Mouse (Mus musculus) macrophage (primary cell): Measurements from ENCODE around the gene Pax2. TPM values are rescaled to one million over a fixed set of nuclear protein-coding genes. Genes with fewer than 3 reads are reported as not detected.

Source experiments
- H3K27ac ChIP-seq: fragments of 350-480 bp; formaldehyde crosslinking; 2 replicates; pipeline ENCODE4 v1.9.0; 2021
- H3K36me3 ChIP-seq: fragments of 350-480 bp; formaldehyde crosslinking; 2 replicates; pipeline ENCODE4 v1.9.0; 2021; ENCODE audit errors: inconsistent target
- H3K4me3 ChIP-seq: fragments of 350-480 bp; formaldehyde crosslinking; 2 replicates; pipeline ENCODE4 v1.9.0; 2021; ENCODE audit errors: inconsistent target
- H3K79me2 ChIP-seq: fragments of 350-480 bp; formaldehyde crosslinking; 2 replicates; pipeline ENCODE4 v1.9.0; 2021; ENCODE audit errors: inconsistent target
- WGBS: methylation state at CpG from one replicate; pipeline ENCODE4 v1.1.7; 2026; ENCODE audit warnings: inconsistent platforms; ENCODE audit not compliant: missing documents; 5-methylcytosine and 5-hydroxymethylcytosine counted together
- polyA plus RNA-seq: library from polyadenylated mRNA; stranded (reverse); fragments of 250-400 nt; gene quantifications from 3 replicates; pipeline ENCODE4 v1.2.4, GENCODE M21; 2018; ENCODE audit warnings: inconsistent platforms

Pax2 gene
- polyA plus RNA-seq, 1 experiment from 2014 or later: not detected

- no peaks in the 10 kb centered on the region for H3K36me3 ChIP-seq
- WGBS: 9% methylated on average over 22 of the region's 22 CpGs
- no peak overlapping the region for H3K27ac ChIP-seq
- H3K4me3 ChIP-seq: no peak overlapping the region
- H3K79me2 ChIP-seq: no peaks in the 10 kb centered on the region
These were observed 13.5 kb upstream of the Pax2 start for GRCm38 (mm10) chr19:44742131-44743020.

- Histone ChIP-seq H3K4me3 (no peak overlapping the region), H3K36me3 (no peaks in the 10 kb centered on the region), H3K79me2 (no peaks in the 10 kb centered on the region), H3K27ac (no peak overlapping the region)
- 0% methylated on average over 1 of the region's 2 CpGs for WGBS
These were observed 12.8 kb upstream of the Pax2 start for GRCm38 (mm10) chr19:44743021-44743415.

GRCm38 (mm10) chr19:44743961-44744520, 11.8 kb upstream of the Pax2 start:
- Histone ChIP-seq H3K79me2 (no peaks in the 10 kb centered on the region), H3K4me3 (no peak overlapping the region), H3K36me3 (no peaks in the 10 kb centered on the region), H3K27ac (no peak overlapping the region)
- 3% methylated on average over 2 of the region's 2 CpGs for WGBS

- H3K79me2 ChIP-seq: no peaks in the 10 kb centered on the region
- 8% methylated on average over 6 of the region's 6 CpGs for WGBS
- H3K36me3 ChIP-seq: no peaks in the 10 kb centered on the region
- no peak overlapping the region for H3K4me3 ChIP-seq
- H3K27ac ChIP-seq: no peak overlapping the region
These were observed 10.1 kb upstream of the Pax2 start for GRCm38 (mm10) chr19:44745741-44746140.

GRCm38 (mm10) chr19:44746541-44747024, 9.3 kb upstream of the Pax2 start:
- no peak overlapping the region for H3K4me3 ChIP-seq
- H3K27ac ChIP-seq: no peak overlapping the region
- H3K79me2 ChIP-seq: no peaks in the 10 kb centered on the region
- 3% methylated on average over 27 of the region's 42 CpGs for WGBS
- H3K36me3 ChIP-seq: no peaks in the 10 kb centered on the region

GRCm38 (mm10) chr19:44747471-44747870, 8.4 kb upstream of the Pax2 start:
- Histone ChIP-seq H3K79me2 (no peaks in the 10 kb centered on the region), H3K4me3 (no peak overlapping the region), H3K36me3 (no peaks in the 10 kb centered on the region), H3K27ac (no peak overlapping the region)
- WGBS: 26% methylated on average over 4 of the region's 4 CpGs

- Histone ChIP-seq H3K36me3 (no peaks in the 10 kb centered on the region), H3K4me3 (no peak overlapping the region), H3K79me2 (no peaks in the 10 kb centered on the region), H3K27ac (no peak overlapping the region)
- WGBS: 4% methylated on average over 5 of the region's 5 CpGs
These were observed 7.6 kb upstream of the Pax2 start for GRCm38 (mm10) chr19:44748271-44748670.

GRCm38 (mm10) chr19:44749061-44749990, 6.5 kb upstream of the Pax2 start:
- no peaks in the 10 kb centered on the region for H3K36me3 ChIP-seq
- no peak overlapping the region for H3K27ac ChIP-seq
- 9% methylated on average over 18 of the region's 18 CpGs for WGBS
- H3K4me3 ChIP-seq: no peak overlapping the region
- no peaks in the 10 kb centered on the region for H3K79me2 ChIP-seq

- Histone ChIP-seq H3K79me2 (no peaks in the 10 kb centered on the region), H3K4me3 (no peak overlapping the region)
- WGBS: 2% methylated on average over 39 of the region's 42 CpGs
These were observed 5.5 kb upstream of the Pax2 start for GRCm38 (mm10) chr19:44750051-44751041.

GRCm38 (mm10) chr19:44751042-44751441, 4.8 kb upstream of the Pax2 start:
- no peak overlapping the region for H3K4me3 ChIP-seq

More at GRCm38 (mm10) chr19:44750051-44751041, 5.5 kb upstream of the Pax2 start:
- no peak overlapping the region for H3K27ac ChIP-seq
- no peaks in the 10 kb centered on the region for H3K36me3 ChIP-seq

GRCm38 (mm10) chr19:44751551-44751950, 4.3 kb upstream of the Pax2 start:
- Histone ChIP-seq H3K79me2 (no peaks in the 10 kb centered on the region), H3K4me3 (no peak overlapping the region), H3K27ac (no peak overlapping the region), H3K36me3 (no peaks in the 10 kb centered on the region)
- WGBS: 23% methylated on average over 3 of the region's 3 CpGs

More at GRCm38 (mm10) chr19:44751042-44751441, 4.8 kb upstream of the Pax2 start:
- no peaks in the 10 kb centered on the region for H3K36me3 ChIP-seq
- WGBS: 3% methylated on average over 6 of the region's 9 CpGs
- no peak overlapping the region for H3K27ac ChIP-seq
- no peaks in the 10 kb centered on the region for H3K79me2 ChIP-seq

GRCm38 (mm10) chr19:44752056-44752940, 3.5 kb upstream of the Pax2 start:
- H3K79me2 ChIP-seq: no peaks in the 10 kb centered on the region
- no peaks in the 10 kb centered on the region for H3K36me3 ChIP-seq
- no peak overlapping the region for H3K27ac ChIP-seq
- no peak overlapping the region for H3K4me3 ChIP-seq
- 11% methylated on average over 29 of the region's 31 CpGs for WGBS

GRCm38 (mm10) chr19:44753361-44753760, 2.5 kb upstream of the Pax2 start:
- H3K36me3 ChIP-seq: no peaks in the 10 kb centered on the region
- H3K4me3 ChIP-seq: no peak overlapping the region
- WGBS: 17% methylated on average over 14 of the region's 14 CpGs
- H3K27ac ChIP-seq: no peak overlapping the region
- no peaks in the 10 kb centered on the region for H3K79me2 ChIP-seq
